Mouse (Mus musculus): ENCODE measurements around the gene 6430628N08Rik. TPM values are rescaled to one million over a fixed set of nuclear protein-coding genes. Genes with fewer than 3 reads are reported as not detected.

Gene 6430628N08Rik
- total RNA-seq (2012; rRNA removed) = not detected in 2 replicates
- total RNA-seq (2014; rRNA removed) = not detected in 2 replicates
- not detected in 2 replicates for polyA plus RNA-seq (2012; ENCODE audit: insufficient read length, low read depth)

DNA sequence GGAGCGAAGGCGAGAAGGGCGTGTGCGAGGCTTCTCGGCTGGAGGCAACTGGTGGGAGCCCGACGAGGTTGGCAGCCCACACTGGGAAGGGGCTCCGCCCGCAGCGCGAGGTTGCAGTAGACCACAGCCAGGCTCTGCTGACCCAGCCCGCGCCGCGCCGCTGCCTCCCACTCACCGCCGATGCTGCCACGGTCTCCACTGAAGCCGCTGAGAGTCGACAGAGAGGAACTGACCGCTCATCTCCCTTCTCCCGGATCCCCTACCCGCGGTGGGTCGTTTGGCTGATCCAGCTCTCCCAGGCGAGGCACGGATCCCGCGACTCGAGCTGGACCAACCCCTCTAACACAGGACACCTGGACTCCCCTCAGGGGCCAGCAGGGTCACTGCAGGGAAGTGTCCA lies at the start of gene 6430628N08Rik:
TSS of gene 6430628N08Rik (plus strand) at position 113 of the 400 bp plus-strand sequence.
- dilution Hi-C loops (cut with MboI; ENCODE audit: extremely low pct_ligation_motif_present, extremely low pct_unique_long_range_greater_than_20kb, low sequenced_read_pairs) = no loop called here
- no peak within 1 kb of the TSS for H3K4me3 ChIP-seq (replicated peaks in 1 of 3; ENCODE audit: low read depth in 2 of 3, low read length in 2 of 3, poor library complexity in 1 of 3)
- H3K79me2 ChIP-seq (replicated peaks; ENCODE audit: control insufficient read depth, extremely low read depth, insufficient read depth, poor library complexity, severe bottlenecking) = no peaks in the 10 kb centered on the region
- no peaks in the 10 kb centered on the region for H3K9me3 ChIP-seq (replicated peaks; ENCODE audit: low read length)
- peaks cover 75% of the 10 kb centered on the region for H3K27me3 ChIP-seq (replicated peaks)
- no peak within 1 kb of the TSS for H3K9ac ChIP-seq (ENCODE audit: insufficient read depth, low read depth)
- DNase-seq (ENCODE audit: extremely low read depth) = no peak
- H3K27ac ChIP-seq (ENCODE audit: insufficient read depth, low read depth) = no peak within 1 kb of the TSS
- H3K4me2 ChIP-seq (ENCODE audit: insufficient read depth, low read depth, poor library complexity, severe bottlenecking) = no peak within 1 kb of the TSS
- no peaks in the 10 kb centered on the region for H3K36me3 ChIP-seq (replicated peaks in 1 of 2; ENCODE audit: control insufficient read depth in 1 of 2, insufficient read depth in 1 of 2, low read length in 1 of 2)
- in situ Hi-C loops (cut with MboI; ENCODE audit: low pct_ligation_motif_present, low pct_unique_long_range_greater_than_20kb, low sequenced_read_pairs) = loop anchor here (10.0 kb wide), 1 partner anchor 156 kb away; the partner anchor contains the start of gene Efcab14
- no peak for TF ChIP-seq CHD2 (IDR thresholded peaks at IDR 0.05; ENCODE audit: low read length)
- no peak for TF ChIP-seq NRF1 (IDR thresholded peaks at IDR 0.05; ENCODE audit: low read depth, low read length)
- no peak for TF ChIP-seq MAZ (IDR thresholded peaks at IDR 0.05; ENCODE audit: low read depth, low read length)
- TF ChIP-seq SMC3 (IDR thresholded peaks at IDR 0.05; ENCODE audit: low read depth, low read length) = no peak
- TF ChIP-seq ELF1 (IDR thresholded peaks at IDR 0.05; ENCODE audit: low read depth, low read length) = no peak
- TF ChIP-seq POLR2AphosphoS2 (IDR thresholded peaks at IDR 0.05; ENCODE audit: low read depth, low read length) = no peak
- no peak for TF ChIP-seq IRF4 (IDR thresholded peaks at IDR 0.05; ENCODE audit: low read depth, low read length)
- no peak for TF ChIP-seq RAD21 (IDR thresholded peaks at IDR 0.05; ENCODE audit: low read depth, low read length)
- H3K4me1 ChIP-seq (ENCODE audit: control insufficient read depth in 1 of 2, insufficient read depth in 2 of 2) = no peaks in the 10 kb centered on the region; a peak in 1 of 4 replicates

DNA sequence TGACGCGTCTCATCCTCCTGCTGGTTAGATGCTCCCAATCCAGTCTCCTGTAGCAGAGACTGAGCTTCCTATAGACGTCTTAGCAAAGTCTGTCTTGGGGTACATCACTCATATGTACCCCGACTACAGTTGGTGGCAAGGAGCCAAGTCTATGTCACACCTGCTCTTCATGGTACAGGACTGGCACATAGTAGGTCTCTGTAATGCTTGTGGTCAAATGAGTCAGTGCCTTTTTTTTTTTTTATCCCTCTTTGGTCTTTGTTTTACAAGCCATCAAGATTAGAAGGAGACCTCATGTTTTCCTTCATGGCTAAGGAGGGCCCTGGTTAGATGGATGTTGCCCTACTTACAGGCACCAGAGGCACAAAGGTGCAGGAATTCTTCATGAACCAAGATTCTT lies 49.6 kb upstream of the 6430628N08Rik start:
- TF ChIP-seq PAX5 (IDR thresholded peaks at IDR 0.05; ENCODE audit: low read length) (no peak), ZKSCAN1 (IDR thresholded peaks at IDR 0.05; ENCODE audit: borderline replicate concordance, low read depth, low read length) (peak; percentile 51), MXI1 (IDR thresholded peaks at IDR 0.05; ENCODE audit: low read depth, low read length) (no peak)
- Histone ChIP-seq H3K27me3 (replicated peaks) (no peaks in the 10 kb centered on the region), H3K79me2 (replicated peaks; ENCODE audit: control insufficient read depth, extremely low read depth, insufficient read depth, poor library complexity, severe bottlenecking) (peaks cover 11% of the 10 kb centered on the region), H3K9me3 (replicated peaks; ENCODE audit: low read length) (no peaks in the 10 kb centered on the region), H3K4me1 (ENCODE audit: control insufficient read depth in 1 of 2, insufficient read depth in 2 of 2) (peaks cover 15 to 31% of the 10 kb centered on the region in 2 experiments), H3K36me3 (replicated peaks in 1 of 2; ENCODE audit: control insufficient read depth in 1 of 2, insufficient read depth in 1 of 2, low read length in 1 of 2) (peaks cover 7 to 53% of the 10 kb centered on the region in 2 experiments), H3K9ac (ENCODE audit: insufficient read depth, low read depth) (no peak overlapping the region), H3K4me3 (replicated peaks in 1 of 3; ENCODE audit: low read depth in 2 of 3, low read length in 2 of 3, poor library complexity in 1 of 3) (no peak overlapping the region), H3K27ac (ENCODE audit: insufficient read depth, low read depth) (no peak overlapping the region), H3K4me2 (ENCODE audit: insufficient read depth, low read depth, poor library complexity, severe bottlenecking) (no peak overlapping the region)
- in situ Hi-C loops (cut with MboI; ENCODE audit: low pct_ligation_motif_present, low pct_unique_long_range_greater_than_20kb, low sequenced_read_pairs) = loop anchor here (10.0 kb wide), 1 partner anchor 56 kb away; the partner anchor contains the start of genes Atpaf1 and Tex38
- dilution Hi-C loops (cut with MboI; ENCODE audit: extremely low pct_ligation_motif_present, extremely low pct_unique_long_range_greater_than_20kb, low sequenced_read_pairs) = no loop called here
- no peak for DNase-seq (ENCODE audit: extremely low read depth)

DNA sequence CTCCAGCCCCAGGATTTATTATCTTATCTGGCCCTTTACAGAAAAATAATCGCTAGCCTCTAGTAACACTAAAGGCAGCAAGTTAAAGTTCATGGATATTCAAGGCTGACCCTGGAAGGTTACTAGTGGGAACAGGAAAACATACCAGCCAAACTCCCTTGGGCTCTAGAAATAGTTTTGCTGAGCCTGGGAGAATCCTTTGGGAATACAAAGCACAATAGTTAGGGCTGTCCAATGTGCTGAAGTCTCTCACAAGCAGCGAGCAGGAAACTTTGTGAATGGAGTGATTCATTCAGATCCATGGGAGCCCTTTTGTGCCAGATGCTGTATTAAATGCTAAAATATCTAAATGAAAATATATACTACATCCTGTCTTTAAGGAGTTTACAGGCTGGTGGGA lies 43.8 kb upstream of the 6430628N08Rik start:
- DNase-seq (ENCODE audit: extremely low read depth) = no peak
- Histone ChIP-seq H3K79me2 (replicated peaks; ENCODE audit: control insufficient read depth, extremely low read depth, insufficient read depth, poor library complexity, severe bottlenecking) (peaks cover 4% of the 10 kb centered on the region), H3K27me3 (replicated peaks) (no peaks in the 10 kb centered on the region), H3K4me3 (replicated peaks in 1 of 3; ENCODE audit: low read depth in 2 of 3, low read length in 2 of 3, poor library complexity in 1 of 3) (no peak overlapping the region), H3K9me3 (replicated peaks; ENCODE audit: low read length) (peaks cover 4% of the 10 kb centered on the region), H3K27ac (ENCODE audit: insufficient read depth, low read depth) (peak overlapping the region; percentile 100), H3K9ac (ENCODE audit: insufficient read depth, low read depth) (peak overlapping the region; percentile 88), H3K4me2 (ENCODE audit: insufficient read depth, low read depth, poor library complexity, severe bottlenecking) (peak overlapping the region; percentile 26; the same call in 1 of the 2 replicates), H3K4me1 (ENCODE audit: control insufficient read depth in 1 of 2, insufficient read depth in 2 of 2) (peaks cover 27 to 64% of the 10 kb centered on the region in 2 experiments), H3K36me3 (replicated peaks in 1 of 2; ENCODE audit: control insufficient read depth in 1 of 2, insufficient read depth in 1 of 2, low read length in 1 of 2) (peaks cover 39 to 71% of the 10 kb centered on the region in 2 experiments)
- dilution Hi-C loops (cut with MboI; ENCODE audit: extremely low pct_ligation_motif_present, extremely low pct_unique_long_range_greater_than_20kb, low sequenced_read_pairs) (no loop called here), in situ Hi-C loops (cut with MboI; ENCODE audit: low pct_ligation_motif_present, low pct_unique_long_range_greater_than_20kb, low sequenced_read_pairs) (loop anchor here (10.0 kb wide), 1 partner anchor 62 kb away; the partner anchor contains the start of genes Atpaf1 and Tex38)
- TF ChIP-seq ETS1 (conservative IDR thresholded peaks at IDR 0.05; ENCODE audit: low read depth, low read length) (no peak), ZC3H11A (IDR thresholded peaks at IDR 0.05; ENCODE audit: low read depth, low read length) (no peak), SIN3A (IDR thresholded peaks at IDR 0.05; ENCODE audit: low read length) (no peak), POLR2AphosphoS2 (IDR thresholded peaks at IDR 0.05; ENCODE audit: low read depth, low read length) (no peak), CHD2 (IDR thresholded peaks at IDR 0.05; ENCODE audit: low read length) (no peak)

Measured in CH12.LX (cell line).